Mouse (Mus musculus) intestine, postnatal 0 days (tissue): ENCODE results near the gene Fbxl14. TPM values are rescaled to one million over a fixed set of nuclear protein-coding genes. Genes with fewer than 3 reads are reported as not detected.

Experiments used
- ATAC-seq: fragments of 200-750 bp; cut with Nextera tagmentation; 2 replicates; pipeline ENCODE4 v1.8.0; 2017; ENCODE audit warnings: mild to moderate bottlenecking, moderate TSS enrichment, moderate library complexity
- H3K27ac ChIP-seq: fragments of 300-500 bp; sonication (generic); 2 replicates; pipeline ENCODE4 v1.5.1; 2014; ENCODE audit warnings: mild to moderate bottlenecking, low read depth, low read length, moderate library complexity
- H3K27me3 ChIP-seq: fragments of 300-500 bp; sonication (generic); replicated peaks from 2 replicates; pipeline ENCODE4 v1.6.1; 2014; ENCODE audit warnings: low read length, mixed read lengths; ENCODE audit not compliant: control insufficient read depth, insufficient read depth
- H3K36me3 ChIP-seq: fragments of 300-500 bp; sonication (generic); 2 replicates; pipeline ENCODE4 v1.6.1; 2014; ENCODE audit warnings: mild to moderate bottlenecking, moderate library complexity; ENCODE audit not compliant: control insufficient read depth, insufficient read depth
- H3K4me1 ChIP-seq: fragments of 300-500 bp; sonication (generic); replicated peaks from 2 replicates; pipeline ENCODE4 v1.6.1; 2014; ENCODE audit warnings: antibody characterized with exemption, low read length, mixed read lengths; ENCODE audit not compliant: control insufficient read depth, insufficient read depth
- H3K4me2 ChIP-seq: fragments of 300-500 bp; sonication (generic); replicated peaks from 2 replicates; pipeline ENCODE4 v1.6.1; 2014; ENCODE audit warnings: low read depth, mild to moderate bottlenecking, moderate library complexity
- H3K4me3 ChIP-seq: fragments of 300-500 bp; sonication (generic); 2 replicates; pipeline ENCODE4 v1.5.1; 2014; ENCODE audit warnings: low read depth, low read length
- H3K9ac ChIP-seq: fragments of 300-500 bp; sonication (generic); 2 replicates; pipeline ENCODE4 v1.6.1; 2014; ENCODE audit warnings: mild to moderate bottlenecking, low read depth, low read length
- H3K9me3 ChIP-seq: fragments of 300-500 bp; sonication (generic); 2 replicates; pipeline ENCODE4 v1.6.1; 2016; ENCODE audit warnings: mixed run types; ENCODE audit not compliant: control insufficient read depth
- CTCF ChIP-seq: sonication (generic); IDR thresholded peaks from 2 replicates; pipeline ENCODE4 v1.5.1; 2016; ENCODE audit warnings: low read depth, mild to moderate bottlenecking, control low read depth, antibody characterized with exemption, moderate library complexity
- WGBS: fragments of 180-500 bp; shearing (Covaris S2); extraction: QIAGEN DNeasy Blood & Tissue Kit; methylation state at CpG from one replicate; pipeline ENCODE4 v1.1.7; 2014; 5-methylcytosine and 5-hydroxymethylcytosine counted together
- polyA plus RNA-seq: library from polyadenylated mRNA; unstranded; fragments of >200 nt; fragmentation: Nextera tagmentation; extraction: Ambion mirVana; gene quantifications from 2 replicates; pipeline ENCODE4 v1.2.1, GENCODE M21; 2015

Gene Fbxl14
- polyA plus RNA-seq, 1 experiment from 2014 or later: 4.0 TPM

DNA sequence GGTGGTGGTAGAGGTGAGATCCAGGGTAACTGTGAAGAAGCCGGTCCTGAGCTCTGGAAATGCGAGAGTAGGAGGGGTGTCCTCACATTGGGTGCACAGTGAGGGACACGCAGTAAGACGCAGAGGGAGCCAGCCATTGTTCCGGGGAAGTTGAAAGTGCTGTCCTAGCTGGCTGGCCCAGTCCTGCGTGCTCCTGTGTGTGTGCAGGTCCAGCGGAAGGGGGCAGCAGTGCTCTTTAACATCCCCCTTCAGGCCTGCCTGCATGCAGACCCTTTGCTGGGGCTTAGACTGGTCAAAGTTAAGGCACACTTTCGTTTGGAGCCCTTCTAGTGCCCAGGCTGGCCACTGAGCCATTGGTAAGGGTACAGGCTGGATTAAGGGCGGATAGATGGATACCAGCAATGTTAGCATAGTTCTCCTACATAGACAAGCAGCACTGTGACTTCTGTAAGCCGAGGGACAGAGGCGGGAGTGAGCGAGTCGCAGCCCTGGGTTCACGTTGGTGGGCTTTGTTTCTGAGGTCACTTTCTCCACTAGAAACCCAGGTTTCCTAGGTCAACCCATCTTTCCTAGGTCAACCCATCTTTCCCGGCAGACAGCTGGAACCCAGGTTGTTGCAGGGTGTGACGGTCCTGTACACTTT lies 3.6 kb downstream of the Fbxl14 start:
- H3K9me3 ChIP-seq: no peaks in the 10 kb centered on the region
- no peak overlapping the region for H3K9ac ChIP-seq
- H3K27ac ChIP-seq: no peak overlapping the region
- H3K4me3 ChIP-seq: peak overlapping the region; percentile 29
- H3K4me1 ChIP-seq: peaks cover 10% of the 10 kb centered on the region
- peak overlapping the region; percentile 98 for H3K4me2 ChIP-seq
- WGBS: 40% methylated on average over 16 of the region's 16 CpGs
- H3K27me3 ChIP-seq: no peaks in the 10 kb centered on the region
- TF ChIP-seq CTCF: peak; percentile 78
- ATAC-seq: no peak
- peaks cover 20% of the 10 kb centered on the region for H3K36me3 ChIP-seq

DNA sequence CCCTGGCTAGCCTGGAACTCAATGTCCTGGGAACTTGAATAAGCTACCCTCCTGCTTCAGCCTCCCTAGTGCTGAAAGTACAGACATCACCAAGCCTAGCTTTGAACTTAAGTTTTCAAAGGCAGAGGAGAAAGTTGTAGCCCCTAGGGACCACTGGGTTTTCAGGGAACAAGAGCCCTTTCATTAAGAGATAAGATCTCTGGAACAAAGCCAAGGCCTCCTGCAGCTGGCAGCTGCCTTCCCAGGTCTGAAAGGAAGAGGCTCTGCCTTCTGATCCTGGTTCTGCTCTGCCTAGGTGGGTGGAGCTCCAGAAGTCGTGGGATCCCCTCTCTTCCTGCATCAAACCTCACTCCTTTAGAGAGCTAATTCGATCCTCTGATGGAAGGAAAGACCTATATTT lies 6.0 kb downstream of the Fbxl14 start:
- H3K4me1 ChIP-seq: peaks cover 7% of the 10 kb centered on the region
- H3K4me3 ChIP-seq: no peak overlapping the region
- ATAC-seq: no peak
- WGBS: 6% methylated on average over 2 of the region's 2 CpGs
- TF ChIP-seq CTCF: no peak
- no peak overlapping the region for H3K27ac ChIP-seq
- H3K27me3 ChIP-seq: no peaks in the 10 kb centered on the region
- no peaks in the 10 kb centered on the region for H3K9me3 ChIP-seq
- H3K9ac ChIP-seq: no peak overlapping the region
- H3K36me3 ChIP-seq: peaks cover 18% of the 10 kb centered on the region
- H3K4me2 ChIP-seq: no peak overlapping the region

DNA sequence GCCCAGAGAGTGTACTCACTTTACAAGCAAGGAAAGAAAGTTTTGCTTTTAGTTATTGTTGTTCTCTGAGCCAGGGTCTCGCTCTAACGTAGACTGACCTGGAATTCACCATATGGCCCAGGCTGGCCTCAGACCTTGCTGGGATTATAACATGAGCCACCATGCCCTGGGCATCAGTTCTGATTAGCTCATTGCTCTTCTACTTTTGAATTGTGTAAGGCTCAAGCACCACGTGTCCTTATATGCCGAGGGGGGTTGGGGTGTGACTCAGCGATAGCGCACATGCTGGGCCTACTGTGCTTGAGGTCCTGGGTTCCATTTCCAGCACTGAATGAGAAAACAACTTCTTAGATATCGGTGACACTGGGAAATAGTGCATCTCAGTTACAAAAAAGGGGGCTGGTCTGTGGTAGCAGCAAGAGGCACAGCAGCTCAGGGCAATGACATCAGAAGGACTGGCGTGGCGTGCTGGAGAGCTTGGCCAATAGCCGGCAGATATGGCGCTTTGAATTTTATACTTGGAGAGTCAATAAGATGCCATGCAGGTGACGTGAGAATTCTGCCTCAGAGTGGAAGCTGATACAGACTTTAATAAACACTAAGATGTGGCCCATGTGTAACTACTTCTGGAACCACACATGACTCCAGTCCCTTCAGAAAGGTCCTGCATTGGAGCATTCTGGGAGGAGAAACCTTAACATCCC lies 7.1 kb downstream of the Fbxl14 start:
- H3K9me3 ChIP-seq: no peaks in the 10 kb centered on the region
- no peak overlapping the region for H3K4me2 ChIP-seq
- peaks cover 15% of the 10 kb centered on the region for H3K36me3 ChIP-seq
- TF ChIP-seq CTCF: no peak
- H3K9ac ChIP-seq: no peak overlapping the region
- ATAC-seq: peak; percentile 48
- H3K27ac ChIP-seq: peak overlapping the region; percentile 60
- WGBS: 58% methylated on average over 12 of the region's 12 CpGs
- H3K4me3 ChIP-seq: no peak overlapping the region
- no peaks in the 10 kb centered on the region for H3K27me3 ChIP-seq
- peaks cover 4% of the 10 kb centered on the region for H3K4me1 ChIP-seq

DNA sequence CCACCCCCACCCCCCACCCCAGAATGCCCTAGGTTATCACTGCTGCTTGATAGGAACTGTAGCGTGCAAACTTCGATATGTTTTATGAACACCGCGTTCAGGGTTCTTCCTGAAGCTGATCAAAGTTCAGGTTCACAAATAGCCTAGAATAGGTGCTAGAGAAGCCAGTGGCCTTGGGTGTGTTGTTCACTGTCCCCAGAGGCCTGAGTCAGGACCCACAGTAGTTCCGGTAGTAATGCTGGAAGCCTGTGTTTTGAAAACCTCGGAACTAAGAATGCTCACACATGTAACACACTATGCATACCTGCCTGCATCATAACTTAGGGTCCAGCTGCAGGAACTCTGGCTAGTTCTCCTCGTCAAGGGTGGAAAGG lies 7.6 kb downstream of the Fbxl14 start:
- no peaks in the 10 kb centered on the region for H3K9me3 ChIP-seq
- H3K4me3 ChIP-seq: no peak overlapping the region
- ATAC-seq: peak; percentile 55
- H3K27me3 ChIP-seq: no peaks in the 10 kb centered on the region
- WGBS: 41% methylated on average over 7 of the region's 7 CpGs
- H3K9ac ChIP-seq: no peak overlapping the region
- peaks cover 4% of the 10 kb centered on the region for H3K4me1 ChIP-seq
- no peak overlapping the region for H3K4me2 ChIP-seq
- TF ChIP-seq CTCF: no peak
- H3K27ac ChIP-seq: peak overlapping the region; percentile 60
- H3K36me3 ChIP-seq: peaks cover 15% of the 10 kb centered on the region

DNA sequence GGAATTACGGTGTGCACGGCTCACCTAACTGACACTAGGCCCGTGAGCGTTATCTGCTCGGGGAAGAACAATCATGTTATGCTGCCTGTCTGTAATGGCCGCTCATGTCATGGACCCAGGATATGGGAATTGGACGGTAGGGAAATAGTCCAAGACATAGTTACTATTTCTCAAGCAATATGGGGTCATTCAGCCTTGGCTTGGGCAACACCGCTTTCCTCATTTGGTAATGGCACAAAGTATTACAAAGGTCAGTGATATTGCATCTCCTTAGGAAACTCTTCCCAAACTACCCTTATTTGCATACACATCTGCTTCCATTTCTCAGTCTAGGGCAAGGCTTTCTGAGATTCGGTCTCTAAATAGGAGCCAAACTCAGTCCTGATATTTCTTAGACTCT lies 8.2 kb downstream of the Fbxl14 start:
- 62% methylated on average over 9 of the region's 9 CpGs for WGBS
- Histone ChIP-seq H3K9me3 (no peaks in the 10 kb centered on the region), H3K27ac (peak overlapping the region; percentile 50), H3K4me1 (peaks cover 4% of the 10 kb centered on the region), H3K4me3 (no peak overlapping the region), H3K27me3 (no peaks in the 10 kb centered on the region), H3K4me2 (no peak overlapping the region), H3K9ac (no peak overlapping the region), H3K36me3 (peaks cover 15% of the 10 kb centered on the region)
- no peak for TF ChIP-seq CTCF
- 0 out of 2 replicates have a peak, but pooled peaks have one; percentile 10 for ATAC-seq

DNA sequence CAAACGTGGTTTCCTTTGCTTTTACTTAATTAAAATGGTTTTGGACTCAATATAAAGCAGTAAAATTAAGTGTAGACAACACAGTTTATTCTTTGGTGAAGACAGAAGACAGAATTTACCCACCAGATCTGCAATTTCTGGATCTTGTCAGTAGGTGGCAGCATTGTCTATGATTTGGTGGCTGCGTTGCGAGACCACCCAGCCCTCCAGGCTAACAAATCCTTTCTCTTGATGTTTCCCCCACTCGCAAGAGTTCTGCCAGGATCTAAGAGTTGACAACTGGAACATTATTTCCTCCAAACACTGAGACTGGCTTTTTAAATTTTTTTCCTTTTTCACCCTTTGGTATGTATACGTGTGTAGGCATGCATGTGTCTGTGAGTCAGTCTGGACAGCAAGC lies 10.3 kb downstream of the Fbxl14 start:
- no peak for ATAC-seq
- peak overlapping the region; percentile 35; the same call in 1 of the 2 replicates for H3K4me2 ChIP-seq
- 10% methylated on average over 5 of the region's 5 CpGs for WGBS
- H3K4me3 ChIP-seq: no peak overlapping the region
- H3K27me3 ChIP-seq: no peaks in the 10 kb centered on the region
- H3K27ac ChIP-seq: no peak overlapping the region
- H3K9ac ChIP-seq: no peak overlapping the region
- H3K36me3 ChIP-seq: no peaks in the 10 kb centered on the region
- TF ChIP-seq CTCF: peak; percentile 84
- H3K9me3 ChIP-seq: no peaks in the 10 kb centered on the region
- H3K4me1 ChIP-seq: no peaks in the 10 kb centered on the region; the same call in none of the 2 replicates
